Mouse (Mus musculus): ENCODE data around the gene Chid1. TPM values are rescaled to one million over a fixed set of nuclear protein-coding genes. Genes with fewer than 3 reads are reported as not detected.

Gene Chid1
- total RNA-seq (2015; ENCODE audit: low replicate concordance) (4.0 and 7.5 TPM in 2 replicates), total RNA-seq (2017; ENCODE audit: low replicate concordance) (7.5 and 8.1 TPM in 2 replicates)

DNA sequence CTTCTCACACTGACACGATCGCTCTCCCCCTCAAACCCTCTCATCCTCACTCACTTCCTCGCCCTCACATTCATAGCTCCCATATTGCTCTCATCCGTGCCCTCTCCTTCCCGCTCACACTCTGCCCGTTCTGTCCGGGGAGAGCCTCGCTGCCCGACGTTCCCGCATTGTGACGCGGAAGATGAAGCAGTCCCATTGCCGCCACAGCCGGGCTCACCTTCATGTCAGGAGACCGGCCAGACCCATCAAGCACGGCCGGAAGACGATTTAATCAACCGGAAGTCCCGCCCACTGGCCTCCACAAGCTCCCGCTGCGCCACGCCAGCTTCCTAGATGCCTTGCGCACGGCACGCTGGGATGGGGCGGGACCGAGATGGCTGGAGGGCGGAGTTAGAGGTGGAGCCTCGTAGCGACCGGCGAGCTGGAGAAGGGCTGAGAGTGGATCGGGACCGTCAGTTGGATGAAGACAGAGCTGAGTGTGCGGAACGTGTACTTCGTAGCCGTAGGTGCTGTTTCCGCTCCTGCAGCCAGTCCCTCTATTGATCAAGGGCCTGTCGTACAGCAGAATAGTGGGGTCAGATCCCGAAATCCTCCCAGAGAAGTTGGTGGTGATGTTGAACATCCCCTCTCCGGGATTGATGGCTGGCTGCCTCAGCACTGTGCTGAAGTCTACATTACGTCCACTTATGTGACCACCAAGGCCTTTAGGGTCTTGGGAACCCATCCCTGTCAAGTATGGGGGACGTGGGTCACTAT lies at the start of gene Chid1:
TSS of gene Chid1 (minus strand) at position 302 of the 756 bp plus-strand sequence.
- ATAC-seq (replicated peaks; ENCODE audit: low FRiP score, poor library complexity, severe bottlenecking) = peak; percentile 92

DNA sequence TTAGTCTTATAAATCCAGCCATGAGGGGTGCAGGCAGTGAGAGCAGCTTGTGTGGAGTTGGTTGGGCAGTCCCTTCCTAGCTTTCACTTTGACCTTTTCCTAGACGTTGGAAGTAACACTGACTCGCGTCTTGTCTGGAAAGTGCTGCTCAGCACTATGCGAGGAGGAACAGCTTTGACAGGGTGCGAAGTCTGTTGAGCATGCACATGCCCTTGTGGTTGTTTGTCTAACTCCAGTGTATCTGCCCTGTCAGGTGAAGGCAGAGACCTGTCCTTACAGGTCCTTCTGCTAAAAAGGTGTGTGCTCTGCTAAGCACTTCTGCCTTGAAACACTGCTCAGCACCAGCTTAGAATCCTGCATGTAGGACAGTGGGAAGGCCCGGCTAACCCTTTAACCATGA lies 49.2 kb upstream of the Chid1 start:
- ATAC-seq (replicated peaks; ENCODE audit: low FRiP score, poor library complexity, severe bottlenecking) = no peak

DNA sequence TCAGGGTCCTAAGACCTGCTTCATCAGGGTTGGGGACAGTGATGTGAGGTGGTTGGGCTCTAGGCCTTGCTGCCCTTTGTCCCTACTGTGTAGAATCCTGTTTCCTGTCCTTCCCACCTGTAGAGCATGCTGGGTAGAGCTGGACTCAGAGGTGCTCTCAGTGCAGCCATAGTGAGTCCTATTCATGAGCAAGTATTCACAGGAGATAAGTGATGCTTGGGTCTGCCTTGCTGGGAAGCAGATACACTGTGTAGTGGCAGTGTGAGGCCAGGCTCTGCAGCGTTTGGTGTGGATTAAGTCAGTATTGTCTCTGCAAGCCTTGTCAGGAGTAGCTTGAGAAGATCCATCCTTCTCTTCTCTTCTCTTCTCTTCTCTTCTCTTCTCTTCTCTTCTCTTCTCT lies 46.2 kb upstream of the Chid1 start:
- ATAC-seq (replicated peaks; ENCODE audit: low FRiP score, poor library complexity, severe bottlenecking) = peak; percentile 55

DNA sequence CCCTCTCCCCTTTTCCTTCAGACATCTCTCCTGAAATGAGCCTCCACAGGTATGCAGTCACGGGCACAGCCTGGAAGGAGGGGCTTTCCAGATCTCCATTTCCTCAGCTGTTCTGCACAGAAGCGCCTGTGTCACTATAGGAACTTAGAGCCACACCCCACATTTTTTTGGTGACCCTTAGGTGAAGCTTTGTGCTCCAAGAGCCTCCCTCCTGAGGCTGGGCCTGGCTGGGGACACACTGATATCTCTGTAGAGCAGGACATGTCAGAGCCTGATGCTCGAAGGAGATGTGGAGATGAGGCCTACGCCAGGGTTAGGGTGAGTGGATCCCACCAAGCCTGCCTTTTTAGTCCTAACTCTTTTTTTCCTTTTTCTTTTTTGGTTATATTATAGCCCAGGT lies 45.6 kb upstream of the Chid1 start:
- peak; percentile 91 for ATAC-seq (replicated peaks; ENCODE audit: low FRiP score, poor library complexity, severe bottlenecking)

DNA sequence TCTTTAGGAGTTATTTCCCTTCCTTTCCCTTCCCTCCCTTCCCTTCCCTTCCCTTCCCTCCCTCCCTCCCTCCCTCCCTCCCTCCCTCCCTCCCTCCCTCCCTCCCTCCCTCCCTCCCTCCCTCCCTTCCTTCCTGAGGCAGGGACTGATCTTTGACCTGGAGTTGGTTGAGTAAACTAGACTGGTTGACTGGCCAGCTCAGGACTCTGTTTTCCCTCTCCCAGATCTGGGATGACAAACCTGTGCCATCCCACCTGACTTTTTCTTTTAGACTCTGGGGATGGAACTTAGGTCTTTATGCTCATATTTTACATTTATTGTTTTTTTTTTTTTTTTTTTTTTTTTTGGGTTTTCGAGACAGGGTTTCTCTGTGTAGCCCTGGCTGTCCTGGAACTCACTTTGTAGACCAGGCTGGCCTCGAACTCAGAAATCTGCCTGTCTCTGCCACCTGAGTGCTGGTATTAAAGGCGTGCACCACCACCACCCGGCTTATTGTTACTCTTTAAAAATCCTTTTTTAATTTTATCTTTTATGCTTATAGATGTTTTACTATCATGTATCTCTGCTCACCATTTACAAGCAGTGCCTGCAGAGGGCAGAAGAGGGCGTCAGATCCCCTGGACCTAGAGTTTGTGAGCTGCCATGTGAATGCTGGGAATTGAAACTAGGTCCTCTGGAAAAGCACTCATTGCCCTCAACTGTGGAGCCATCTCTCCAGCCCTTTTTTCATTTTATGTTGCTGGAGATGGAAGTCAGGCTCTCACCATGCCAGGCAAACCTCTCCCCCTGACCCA lies 44.6 kb upstream of the Chid1 start:
- ATAC-seq (replicated peaks; ENCODE audit: low FRiP score, poor library complexity, severe bottlenecking) = no peak

DNA sequence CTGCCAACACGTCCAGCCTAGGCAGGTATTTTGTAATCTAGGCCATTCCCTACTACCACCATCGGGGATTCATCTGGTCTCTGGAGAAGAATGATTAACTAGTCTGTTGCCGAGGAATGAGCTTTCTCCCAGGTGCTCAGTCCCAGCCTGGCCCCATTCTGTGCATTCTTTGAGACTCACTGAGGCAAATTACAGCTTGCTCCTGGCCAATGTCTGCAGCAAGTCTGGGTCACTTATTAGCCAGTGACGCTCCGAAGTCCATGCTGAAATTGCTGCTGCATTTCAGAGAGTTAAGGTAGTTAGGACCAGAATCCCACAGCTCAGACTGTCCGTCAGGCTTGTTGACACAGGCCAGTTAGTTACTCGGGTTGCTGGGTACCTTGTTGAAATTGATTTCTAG lies 41.7 kb upstream of the Chid1 start:
- no peak for ATAC-seq (replicated peaks; ENCODE audit: low FRiP score, poor library complexity, severe bottlenecking)

DNA sequence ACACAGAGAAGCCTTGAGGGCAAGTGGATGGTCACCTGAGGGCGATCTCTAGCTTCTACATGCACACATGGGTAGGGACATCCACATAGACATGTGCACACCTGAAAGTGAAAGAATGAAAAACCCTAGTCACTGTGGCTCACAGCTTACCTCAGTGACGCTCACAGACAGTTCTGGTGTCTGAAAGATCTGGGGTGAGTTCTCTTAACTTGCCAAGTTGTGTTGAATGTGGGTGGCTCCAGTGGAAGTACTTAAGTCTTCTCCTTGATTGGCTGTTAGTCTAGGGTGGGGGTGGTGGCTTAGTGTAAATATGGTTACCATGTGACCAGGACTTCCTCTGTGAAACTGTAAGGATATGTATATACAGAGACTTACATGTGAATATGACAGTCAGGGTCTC lies 39.3 kb upstream of the Chid1 start:
- ATAC-seq (replicated peaks; ENCODE audit: low FRiP score, poor library complexity, severe bottlenecking) = peak; percentile 54

DNA sequence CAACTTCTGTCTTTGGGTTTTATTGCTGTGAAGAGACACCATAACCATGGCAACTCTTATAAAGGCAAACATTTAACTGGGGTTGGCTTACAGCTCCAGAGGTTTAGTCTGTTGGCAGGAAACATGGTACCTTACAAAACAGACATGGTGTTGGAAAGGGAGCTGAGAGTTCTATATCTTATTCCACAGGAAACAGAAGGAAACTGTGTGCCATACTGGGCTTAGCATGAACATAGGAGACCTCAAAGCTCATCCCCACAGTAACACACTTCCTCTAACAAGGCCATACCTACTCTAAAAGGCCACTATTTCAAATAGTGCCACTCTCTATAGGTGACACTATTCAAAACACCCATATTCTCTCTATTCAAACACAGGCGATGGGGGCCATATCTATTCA lies 38.9 kb upstream of the Chid1 start:
- ATAC-seq (replicated peaks; ENCODE audit: low FRiP score, poor library complexity, severe bottlenecking) = no peak

DNA sequence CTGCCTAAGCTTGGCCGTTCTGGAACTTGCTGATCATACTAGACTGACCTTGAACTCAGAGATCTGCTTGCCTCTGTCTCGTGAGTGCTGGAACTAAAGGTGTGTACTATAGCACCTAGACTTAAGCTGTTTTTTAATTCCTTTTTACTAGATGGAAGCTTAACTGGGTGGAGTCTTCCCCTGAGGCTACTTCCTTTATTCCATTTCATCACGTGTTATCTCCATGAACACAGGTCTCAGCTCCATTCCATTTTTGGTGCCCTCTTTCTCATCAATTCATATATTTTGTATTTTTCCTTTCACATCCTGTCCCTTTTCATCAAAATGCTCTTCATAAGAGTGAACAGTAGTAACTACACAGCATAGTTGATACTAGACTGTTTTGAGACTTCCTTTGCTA lies 38.1 kb upstream of the Chid1 start:
- no peak for ATAC-seq (replicated peaks; ENCODE audit: low FRiP score, poor library complexity, severe bottlenecking)

DNA sequence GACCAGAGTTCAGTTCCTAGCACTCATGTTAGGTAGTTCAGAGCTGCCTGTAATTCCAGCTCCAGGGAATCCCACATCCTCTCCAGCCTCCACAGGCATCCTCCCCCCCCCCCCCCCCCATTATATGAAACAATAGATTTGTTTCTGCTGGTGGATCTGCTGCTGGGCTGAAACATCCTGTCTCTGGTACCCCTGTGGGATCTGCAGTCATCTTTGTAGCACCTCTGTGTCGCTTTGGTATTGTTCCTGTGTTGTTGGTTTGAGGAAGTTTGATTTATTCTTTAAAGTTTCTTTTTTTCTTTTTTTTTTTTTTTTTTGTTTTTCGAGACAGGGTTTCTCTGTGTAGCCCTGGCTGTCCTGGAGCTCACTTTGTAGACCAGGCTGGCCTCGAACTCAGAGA lies 35.8 kb upstream of the Chid1 start:
- no peak for ATAC-seq (replicated peaks; ENCODE audit: low FRiP score, poor library complexity, severe bottlenecking)

DNA sequence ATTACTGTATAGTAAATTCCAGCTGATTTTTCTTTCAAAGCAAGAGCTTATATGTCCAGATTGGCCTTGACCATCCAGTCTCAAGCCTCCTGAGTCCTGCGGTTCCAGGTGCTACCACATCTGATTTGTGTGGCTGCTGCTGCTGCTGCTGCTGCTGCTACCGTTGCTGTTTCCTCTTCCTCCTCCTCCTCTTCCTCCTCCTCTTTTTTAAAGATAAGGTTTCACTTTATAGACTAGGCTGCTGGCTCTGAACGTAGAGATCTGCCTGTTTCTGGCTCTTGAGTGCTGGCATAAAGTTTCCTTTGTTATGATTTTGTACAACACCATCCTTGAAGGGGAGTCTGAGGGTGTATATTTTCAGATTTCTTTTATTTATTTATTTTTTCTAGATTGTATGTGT lies 34.4 kb upstream of the Chid1 start:
- ATAC-seq (replicated peaks; ENCODE audit: low FRiP score, poor library complexity, severe bottlenecking) = no peak

DNA sequence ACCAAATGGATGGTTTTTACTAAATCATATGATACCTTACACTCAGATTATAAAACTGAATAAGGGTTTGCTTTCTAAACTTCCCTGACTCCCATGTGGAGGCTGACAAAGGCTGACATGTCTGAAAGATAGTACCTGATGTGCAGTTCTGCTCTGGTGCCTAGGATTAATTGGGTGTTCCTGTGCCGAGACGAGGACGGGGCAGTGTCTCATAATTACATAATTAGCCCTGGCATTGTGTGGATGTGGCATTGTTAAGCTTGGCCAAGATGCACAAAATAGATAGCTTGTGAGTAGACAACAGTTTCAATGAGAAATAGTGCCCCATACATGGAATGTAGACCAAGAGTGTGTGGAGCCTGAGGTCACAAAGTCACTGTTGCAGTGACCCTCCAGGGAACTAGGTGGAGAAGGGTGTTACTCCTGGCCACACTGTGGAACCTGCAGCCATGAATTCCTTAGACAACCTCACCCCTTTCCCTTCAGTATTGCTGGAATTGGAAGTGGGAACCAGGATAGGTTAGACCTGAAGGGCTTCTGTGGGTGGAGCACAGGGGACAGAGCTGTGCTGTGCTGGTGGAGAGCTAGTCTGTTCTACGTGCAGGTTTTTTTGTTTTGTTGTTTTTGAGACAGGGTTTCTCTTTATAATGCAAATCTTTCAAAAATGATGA lies 31.1 kb upstream of the Chid1 start:
- ATAC-seq (replicated peaks; ENCODE audit: low FRiP score, poor library complexity, severe bottlenecking) = no peak

DNA sequence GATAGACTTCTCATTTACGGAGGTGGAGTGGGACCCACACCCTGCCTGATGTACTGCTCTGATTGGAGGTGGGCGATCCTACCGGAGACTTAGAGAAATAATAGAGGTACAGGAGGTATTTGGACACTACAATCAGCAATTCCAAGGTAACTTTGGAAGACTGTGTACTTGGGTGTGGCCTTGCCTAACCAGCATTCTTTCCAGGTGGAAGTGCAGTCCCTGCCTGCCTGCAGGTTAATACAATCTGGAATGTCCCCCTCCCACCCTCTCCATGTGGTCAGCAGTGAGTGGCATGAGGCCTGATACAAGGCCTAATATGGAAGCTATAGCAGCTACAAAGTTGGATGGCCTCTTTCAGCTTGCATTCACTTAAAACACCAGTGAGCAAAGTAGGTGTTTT lies 30.3 kb upstream of the Chid1 start:
- no peak for ATAC-seq (replicated peaks; ENCODE audit: low FRiP score, poor library complexity, severe bottlenecking)

DNA sequence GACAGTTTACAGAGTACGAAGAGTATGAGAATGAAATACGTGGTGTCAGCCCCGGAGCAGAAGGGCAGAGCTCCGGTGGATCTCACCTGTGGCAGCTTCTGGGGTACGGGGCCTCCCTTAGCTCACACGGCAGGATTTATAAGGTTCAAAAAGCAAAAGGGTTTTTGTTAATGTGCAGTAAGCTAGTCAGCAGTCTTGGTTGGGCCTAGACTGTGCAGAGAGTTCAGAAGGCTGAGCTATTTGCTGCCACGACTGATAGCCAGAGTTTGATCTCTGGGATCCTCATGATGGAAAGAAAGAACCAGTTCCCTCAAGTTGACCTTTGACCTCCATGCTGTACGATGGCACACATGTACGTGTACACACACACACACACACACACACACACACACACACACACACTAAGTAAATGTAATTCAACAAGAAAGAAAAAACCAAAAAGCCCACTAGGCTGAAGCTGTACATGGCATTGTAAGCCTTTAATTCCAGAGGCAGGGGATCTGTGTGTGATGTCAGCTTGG lies 29.7 kb upstream of the Chid1 start:
- ATAC-seq (replicated peaks; ENCODE audit: low FRiP score, poor library complexity, severe bottlenecking) = no peak

DNA sequence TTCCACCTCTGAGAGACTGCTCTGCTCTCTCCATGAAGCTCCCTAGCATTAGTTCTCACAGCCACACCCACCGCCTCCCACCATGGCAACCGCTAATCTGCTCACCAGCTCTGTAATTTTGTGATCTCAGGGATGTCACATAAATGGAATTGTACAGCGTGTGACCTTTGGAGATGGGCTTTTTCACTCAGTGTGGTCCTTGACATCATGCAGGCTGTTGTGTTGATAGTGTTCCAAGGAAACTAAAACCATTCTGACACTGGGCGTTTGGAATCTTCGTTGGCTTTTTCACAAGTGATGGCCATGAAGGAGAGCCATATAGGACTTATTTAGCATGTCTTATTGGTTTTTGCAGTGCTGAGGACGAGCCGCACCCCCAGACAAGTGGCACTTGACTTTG lies 26.9 kb upstream of the Chid1 start:
- ATAC-seq (replicated peaks; ENCODE audit: low FRiP score, poor library complexity, severe bottlenecking) = no peak

DNA sequence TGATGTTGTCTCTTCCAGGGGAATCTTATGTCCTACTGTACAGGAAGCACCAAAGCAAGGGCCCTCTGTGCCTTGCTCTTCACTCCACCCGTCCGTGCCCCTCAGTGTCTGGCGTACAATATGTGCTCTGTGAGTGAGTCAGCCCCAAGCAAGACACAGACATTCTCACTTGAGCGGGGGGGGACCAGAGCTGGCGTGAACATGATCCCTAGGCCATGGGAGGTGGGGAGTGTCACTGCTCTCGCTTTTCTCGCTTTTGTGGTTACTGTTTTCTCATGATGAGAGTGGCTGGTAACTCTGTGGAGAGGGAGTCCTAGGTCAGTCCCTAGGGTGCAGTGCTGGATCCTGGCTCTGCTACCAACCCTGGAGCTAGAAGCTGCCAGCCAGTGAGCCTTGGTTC lies 24.9 kb upstream of the Chid1 start:
- no peak for ATAC-seq (replicated peaks; ENCODE audit: low FRiP score, poor library complexity, severe bottlenecking)

DNA sequence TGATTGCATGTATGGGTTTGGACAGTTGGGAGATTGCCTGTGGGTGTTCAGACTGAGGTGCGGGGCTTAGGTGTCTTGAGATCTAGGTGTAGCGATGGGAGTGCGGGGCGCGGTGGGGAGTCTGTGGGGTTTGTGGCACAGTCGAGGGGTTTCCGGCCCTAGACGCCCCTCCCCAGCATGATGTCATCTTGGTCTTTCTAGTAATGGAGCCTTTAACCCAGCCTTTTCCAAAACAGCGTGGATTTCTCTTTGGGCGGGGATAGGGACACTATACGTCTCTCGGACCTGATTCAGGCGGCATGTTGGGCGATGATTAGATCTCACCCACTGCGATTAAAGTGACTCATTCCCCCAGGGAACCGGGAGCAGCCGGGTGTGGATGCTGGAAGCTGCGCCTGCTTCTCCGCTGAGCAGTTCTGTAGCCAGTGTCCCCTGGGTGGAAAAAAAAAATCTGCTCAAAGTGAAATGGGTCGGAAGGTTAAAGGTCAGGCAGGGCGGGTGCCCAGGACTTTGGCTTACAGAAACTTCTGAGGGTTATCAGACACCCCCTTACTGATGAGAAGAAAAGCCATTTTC lies 23.3 kb upstream of the Chid1 start:
- ATAC-seq (replicated peaks; ENCODE audit: low FRiP score, poor library complexity, severe bottlenecking) = no peak

DNA sequence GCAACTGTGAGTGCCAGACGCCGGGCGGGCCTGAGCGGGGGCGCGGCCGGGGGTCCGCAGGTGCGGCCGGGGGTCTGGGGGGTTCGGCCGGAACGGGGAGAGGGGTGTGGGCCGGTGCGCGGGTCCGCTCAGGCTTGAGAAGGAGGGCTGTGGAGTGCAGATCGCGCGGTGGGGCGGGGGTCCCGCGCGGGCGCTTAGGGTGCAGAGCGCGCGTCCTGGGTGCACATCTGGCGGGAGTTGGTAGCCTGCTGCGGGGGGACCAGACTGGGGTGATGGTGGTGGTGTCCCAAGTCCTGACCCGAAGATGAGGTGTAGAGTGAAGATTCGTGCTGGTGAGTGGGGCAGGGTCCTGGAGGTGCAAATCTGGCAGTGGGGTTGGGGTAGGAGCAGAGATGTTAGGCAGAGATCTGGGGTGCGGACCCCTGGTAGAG lies 22.8 kb upstream of the Chid1 start:
- no peak for ATAC-seq (replicated peaks; ENCODE audit: low FRiP score, poor library complexity, severe bottlenecking)

DNA sequence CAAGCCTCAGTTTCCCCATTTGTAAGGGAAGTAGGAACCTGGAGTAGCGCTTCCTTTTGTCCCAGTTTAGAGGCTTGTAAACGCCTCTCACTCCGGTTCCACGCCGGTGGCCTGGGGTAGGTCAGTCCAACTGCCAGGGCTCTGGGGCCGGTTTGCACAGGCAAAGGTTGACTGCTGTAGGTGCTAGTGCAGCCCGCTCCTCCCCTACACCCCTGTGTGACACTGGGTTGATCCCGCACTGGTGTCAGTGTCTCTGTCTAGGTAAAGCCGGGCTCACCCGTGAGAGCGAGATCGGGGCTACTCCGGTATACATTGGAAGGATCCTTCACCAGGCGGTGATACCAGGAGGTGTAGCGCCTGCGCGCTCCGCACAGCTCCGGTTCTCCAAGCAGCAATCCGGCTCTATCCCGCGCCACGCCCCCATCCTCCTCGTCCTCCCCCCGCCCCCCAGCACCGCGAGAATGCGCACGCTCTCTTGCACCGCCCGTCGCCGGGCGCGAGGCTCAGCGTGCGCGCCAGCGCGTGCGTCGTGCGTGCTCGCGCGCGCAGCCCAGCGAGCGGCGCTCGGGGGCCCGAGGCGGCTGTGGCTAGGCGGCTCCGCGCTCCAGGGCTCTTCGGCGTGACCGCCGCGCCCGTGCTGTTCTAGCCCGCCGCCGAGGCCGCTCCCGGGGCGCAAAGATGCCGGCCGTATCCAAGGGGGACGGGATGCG lies 22.2 kb upstream of the Chid1 start, which contains the start of gene Ap2a2:
TSS of gene Ap2a2 (plus strand) at position 492 of the 710 bp plus-strand sequence.
- ATAC-seq (replicated peaks; ENCODE audit: low FRiP score, poor library complexity, severe bottlenecking) = peak; percentile 68

Data from erythroblast, adult 5-6 weeks (primary cell).